Mouse (Mus musculus) gastrocnemius, postnatal 14 days (tissue): ENCODE measurements at regions not wholly inside any gene's neighbourhood (a gene's known extent, or its start where the extent isn't known, plus 50 kb on each side); places are given as distances from the start of the nearest gene placed in this dataset.

Experiments
- DNase-seq: peaks from one replicate; pipeline ENCODE4 v3.0.0; 2021; ENCODE audit warnings: mixed read lengths
- intact Hi-C: fragments of 180-260 bp; cut with DNase I; formaldehyde crosslinking; loops from one replicate; pipeline ENCODE4 v1.15.1; 2025; ENCODE audit warnings: low total_unique reads

GRCm38 (mm10) chr2:75360936-75361335 lies 298.1 kb upstream of the Hnrnpa3 start:
- DNase-seq = no peak
- intact Hi-C loops = no loop called here

- intact Hi-C loops = no loop called here
- no peak for DNase-seq
Measured at GRCm38 (mm10) chr2:75376666-75377065, 282.4 kb upstream of the Hnrnpa3 start.

- intact Hi-C loops = no loop called here
- DNase-seq = no peak
Measured at GRCm38 (mm10) chr2:75385551-75386263, 273.4 kb upstream of the Hnrnpa3 start.

- intact Hi-C loops = no loop called here
- no peak for DNase-seq
Measured at GRCm38 (mm10) chr2:75386636-75387035, 272.4 kb upstream of the Hnrnpa3 start.

- no peak for DNase-seq
- intact Hi-C loops = no loop called here
Measured at GRCm38 (mm10) chr2:75392041-75392440, 267.0 kb upstream of the Hnrnpa3 start.

GRCm38 (mm10) chr2:75394928-75395673 lies 264.0 kb upstream of the Hnrnpa3 start:
- intact Hi-C loops = no loop called here

GRCm38 (mm10) chr2:75396016-75396415 lies 263.0 kb upstream of the Hnrnpa3 start:
- intact Hi-C loops = no loop called here
- no peak for DNase-seq

More at GRCm38 (mm10) chr2:75394928-75395673, 264.0 kb upstream of the Hnrnpa3 start:
- DNase-seq = no peak

GRCm38 (mm10) chr2:75400291-75400870 lies 258.7 kb upstream of the Hnrnpa3 start:
- intact Hi-C loops = no loop called here
- DNase-seq = no peak

- DNase-seq = no peak
- intact Hi-C loops = no loop called here
Measured at GRCm38 (mm10) chr2:75403791-75404190, 255.3 kb upstream of the Hnrnpa3 start.

- no peak for DNase-seq
- intact Hi-C loops = no loop called here
Measured at GRCm38 (mm10) chr2:75405524-75406214, 253.4 kb upstream of the Hnrnpa3 start.

GRCm38 (mm10) chr2:75406721-75407455 lies 252.2 kb upstream of the Hnrnpa3 start:
- no peak for DNase-seq
- intact Hi-C loops = no loop called here

- no peak for DNase-seq
- intact Hi-C loops = no loop called here
Measured at GRCm38 (mm10) chr2:75407560-75407959, 251.5 kb upstream of the Hnrnpa3 start.

GRCm38 (mm10) chr2:75408016-75408415 lies 251.0 kb upstream of the Hnrnpa3 start:
- no peak for DNase-seq
- intact Hi-C loops = no loop called here

- DNase-seq = no peak
- intact Hi-C loops = no loop called here
Measured at GRCm38 (mm10) chr2:75409806-75410205, 249.3 kb upstream of the Hnrnpa3 start.

- intact Hi-C loops = no loop called here
- DNase-seq = no peak
Measured at GRCm38 (mm10) chr2:75412735-75413134, 246.3 kb upstream of the Hnrnpa3 start.

- intact Hi-C loops = no loop called here
Measured at GRCm38 (mm10) chr2:75418689-75419088, 240.4 kb upstream of the Hnrnpa3 start.

GRCm38 (mm10) chr2:75419142-75419541 lies 239.9 kb upstream of the Hnrnpa3 start:
- intact Hi-C loops = no loop called here

More at GRCm38 (mm10) chr2:75418689-75419088, 240.4 kb upstream of the Hnrnpa3 start:
- no peak for DNase-seq

GRCm38 (mm10) chr2:75422798-75423685 lies 236.0 kb upstream of the Hnrnpa3 start:
- DNase-seq = no peak
- intact Hi-C loops = no loop called here

More at GRCm38 (mm10) chr2:75419142-75419541, 239.9 kb upstream of the Hnrnpa3 start:
- DNase-seq = no peak
